Mouse (Mus musculus) mouse trophoblast stem cell (cell line): ENCODE results near the gene Odf3.

Experiments
- in situ Hi-C, 2 experiments: fragments of 300-500 bp; cut with MseI, MboI; formaldehyde crosslinking; loops; 2 replicates in 1 of 2; 3 replicates in 1 of 2; pipeline ENCODE4 v1.15.1; 2025

The Odf3 gene

GRCm38 (mm10) chr7:140840750-140841735, 6.6 kb upstream of the Odf3 start:
- in situ Hi-C loops = loop anchor here in 1 of 2 experiments (5.0 kb wide), 1 partner anchor 61 kb away; the partner anchor contains the start of gene Cox8b

GRCm38 (mm10) chr7:140843806-140844205, 3.8 kb upstream of the Odf3 start:
- in situ Hi-C loops = loop anchor here in 1 of 2 experiments (5.0 kb wide), 1 partner anchor 58 kb away; the partner anchor contains the start of gene Cox8b

- in situ Hi-C loops = loop anchor here (5.0 kb wide), 1 partner anchor 57 kb away; the partner anchor contains the start of gene Cox8b (in 2 of the 2)
Measured at GRCm38 (mm10) chr7:140844905-140845665, 2.5 kb upstream of the Odf3 start, which contains the start of gene Scgb1c1. TSS of gene Scgb1c1 (plus strand) at chr7:140845547.

GRCm38 (mm10) chr7:140845683-140846082, 1.9 kb upstream of the Odf3 start:
- in situ Hi-C loops = loop anchor here in 1 of 2 experiments (5.0 kb wide), 1 partner anchor 57 kb away; the partner anchor contains the start of gene Cox8b

GRCm38 (mm10) chr7:140846676-140847075, 929 bp upstream of the Odf3 start:
- in situ Hi-C loops = loop anchor here in 1 of 2 experiments (5.0 kb wide), 1 partner anchor 56 kb away; the partner anchor contains the start of gene Cox8b

- in situ Hi-C loops = loop anchor here in 1 of 2 experiments (5.0 kb wide), 1 partner anchor 54 kb away; the partner anchor contains the start of gene Cox8b
Measured at GRCm38 (mm10) chr7:140848591-140848990, 986 bp downstream of the Odf3 start.

GRCm38 (mm10) chr7:140851916-140852315, 4.3 kb downstream of the Odf3 start:
- in situ Hi-C loops = no loop called here

GRCm38 (mm10) chr7:140853386-140853785, 5.8 kb downstream of the Odf3 start:
- in situ Hi-C loops = no loop called here

- in situ Hi-C loops = no loop called here
Measured at GRCm38 (mm10) chr7:140854483-140854882, 6.9 kb downstream of the Odf3 start.

- in situ Hi-C loops = no loop called here
Measured at GRCm38 (mm10) chr7:140855181-140855580, 7.6 kb downstream of the Odf3 start.

GRCm38 (mm10) chr7:140855860-140856784, 8.5 kb downstream of the Odf3 start, which contains the start of gene Gm45785:
TSS of gene Gm45785 (minus strand) at chr7:140856331.
- in situ Hi-C loops = no loop called here

- in situ Hi-C loops = no loop called here
Measured at GRCm38 (mm10) chr7:140856785-140857549, 9.4 kb downstream of the Odf3 start, which contains the start of gene Ric8a. TSS of gene Ric8a (plus strand) at chr7:140856957.

GRCm38 (mm10) chr7:140857550-140858505, 10.2 kb downstream of the Odf3 start, which contains the start of gene Bet1l:
TSS of gene Bet1l (minus strand) at chr7:140857577.
- in situ Hi-C loops = no loop called here

- in situ Hi-C loops = no loop called here
Measured at GRCm38 (mm10) chr7:140858746-140859145, 11.1 kb downstream of the Odf3 start.

- in situ Hi-C loops = no loop called here
Measured at GRCm38 (mm10) chr7:140859997-140860396, 12.4 kb downstream of the Odf3 start.

- in situ Hi-C loops = no loop called here
Measured at GRCm38 (mm10) chr7:140860728-140861127, 13.1 kb downstream of the Odf3 start.

- in situ Hi-C loops = no loop called here
Measured at GRCm38 (mm10) chr7:140864761-140865160, 17.2 kb downstream of the Odf3 start.

GRCm38 (mm10) chr7:140874224-140874623, 26.6 kb downstream of the Odf3 start:
- in situ Hi-C loops = no loop called here
